Mouse (Mus musculus) natural killer cell, adult 2 months (primary cell): ENCODE measurements around the gene Antxr2.

Experiments used
- DNase-seq, 2 experiments: peaks; one replicate each; pipeline ENCODE4 v3.0.0; 2022; ENCODE audit warnings: low spot score in 2 of 2

Antxr2 gene

DNA sequence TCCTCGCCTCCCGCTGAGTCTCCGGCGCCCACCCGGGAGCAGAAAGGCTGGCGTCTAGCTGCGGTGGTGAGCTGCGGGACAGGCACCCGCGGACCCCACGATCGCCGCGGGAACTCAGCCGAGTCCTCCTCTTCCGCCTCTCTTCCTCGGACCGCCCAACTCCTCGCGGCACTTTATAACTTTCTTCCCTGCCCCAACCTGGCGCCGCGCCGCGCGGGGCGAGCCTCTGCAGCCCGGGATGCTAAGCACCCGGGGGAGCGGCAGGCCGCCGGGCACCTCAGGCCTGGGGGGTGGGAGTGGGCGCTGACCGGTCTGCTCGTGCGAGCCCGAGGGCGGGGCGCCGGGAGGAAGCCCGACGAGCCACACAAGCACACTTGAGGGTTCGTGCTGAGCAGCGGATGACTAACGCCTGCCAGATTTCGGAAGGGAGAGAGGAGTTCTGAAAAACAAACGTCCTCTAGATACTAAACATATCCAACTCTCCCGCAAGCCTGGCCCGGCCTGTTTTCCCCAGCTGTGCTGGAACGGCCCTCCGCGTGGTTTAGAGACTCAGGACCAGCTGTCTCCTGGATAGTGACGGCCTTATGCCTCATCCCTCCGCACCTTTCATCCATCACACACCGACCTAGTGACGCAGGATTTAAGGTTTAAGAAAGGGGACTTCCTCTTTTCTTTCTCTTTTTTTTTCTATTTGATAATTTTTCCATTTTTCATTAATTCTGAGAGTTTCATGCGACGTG lies at the start of gene Antxr2:
Gene Antxr2 (minus strand): TSS at position 142 of the 740 bp plus-strand sequence.
- DNase-seq: peak; percentile 58 to 68

DNA sequence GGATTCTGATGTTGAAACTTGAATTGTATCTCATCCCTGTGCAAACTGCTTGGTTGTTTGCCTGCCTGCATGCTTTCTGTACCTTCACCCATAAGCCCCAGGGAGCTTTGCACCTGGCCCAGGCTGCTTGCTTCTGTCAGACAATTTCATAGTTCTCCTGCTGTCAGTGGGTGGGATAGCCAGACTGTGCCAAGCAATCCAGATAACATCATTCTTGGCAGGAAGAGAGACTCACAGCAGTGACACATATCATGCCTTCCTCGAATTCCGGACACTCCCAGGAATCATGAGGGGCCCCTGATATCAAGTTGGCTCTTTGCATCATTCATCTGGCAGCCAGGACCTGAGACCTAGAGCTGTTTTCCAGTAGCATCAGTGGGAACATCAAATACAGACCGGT lies 45.8 kb upstream of the Antxr2 start:
- DNase-seq: no peak

DNA sequence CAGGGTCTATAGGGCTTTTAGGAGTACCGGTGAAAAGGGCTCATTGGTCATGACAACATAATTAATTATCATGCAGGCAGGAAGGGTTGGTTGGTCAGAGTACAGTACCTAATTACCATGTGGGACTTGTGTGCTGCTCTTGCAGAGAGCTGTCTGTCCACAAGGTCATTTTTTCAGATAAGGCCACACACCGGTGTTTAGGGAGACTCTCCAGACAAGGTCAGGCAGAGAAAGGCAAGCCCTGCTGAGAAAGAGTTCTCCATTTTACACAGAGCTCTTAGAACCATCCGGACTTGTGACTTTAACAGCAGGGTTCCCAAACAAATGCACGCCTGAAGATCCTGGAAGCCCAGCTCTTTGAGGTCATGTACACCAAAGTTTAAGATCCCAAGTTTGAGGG lies 38.3 kb upstream of the Antxr2 start:
- DNase-seq: no peak

DNA sequence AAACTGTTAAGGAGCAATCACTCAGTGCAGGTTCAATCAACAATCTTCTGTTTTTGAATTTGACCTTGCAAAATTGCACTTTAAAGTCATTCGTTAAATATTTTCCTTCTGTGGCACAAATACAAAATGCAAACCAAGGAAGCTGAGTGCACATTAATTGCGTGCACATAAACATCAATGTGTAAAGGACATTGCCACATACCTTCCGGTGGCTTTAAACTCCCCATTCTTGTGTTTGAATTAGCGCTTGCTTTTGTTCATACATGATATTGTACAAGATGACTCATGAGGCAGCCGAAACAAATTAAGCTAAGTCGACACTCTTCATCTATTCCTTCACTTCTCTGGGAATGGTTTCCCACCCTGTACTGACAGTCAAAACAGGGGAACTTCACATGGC lies 24.4 kb upstream of the Antxr2 start:
- DNase-seq: no peak

DNA sequence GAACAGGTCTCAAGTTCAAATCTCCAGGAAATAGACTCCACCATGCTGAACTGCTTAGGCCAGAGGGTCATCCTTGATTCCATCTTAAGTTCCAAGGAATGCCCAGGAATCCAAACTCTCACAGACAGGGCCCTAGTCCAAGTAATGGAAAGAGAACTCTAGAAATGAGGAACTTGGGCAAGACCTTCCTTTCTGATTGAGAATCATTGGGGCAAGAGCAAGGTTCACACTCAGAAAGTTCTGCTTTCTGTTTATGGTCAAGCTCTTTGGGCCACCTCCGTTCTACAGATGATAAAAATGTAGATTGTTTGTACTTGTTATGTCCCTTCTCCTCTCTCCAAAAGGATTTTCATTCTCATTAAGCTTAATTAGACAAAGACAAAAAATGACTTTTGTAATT lies 24.0 kb upstream of the Antxr2 start:
- DNase-seq: no peak

DNA sequence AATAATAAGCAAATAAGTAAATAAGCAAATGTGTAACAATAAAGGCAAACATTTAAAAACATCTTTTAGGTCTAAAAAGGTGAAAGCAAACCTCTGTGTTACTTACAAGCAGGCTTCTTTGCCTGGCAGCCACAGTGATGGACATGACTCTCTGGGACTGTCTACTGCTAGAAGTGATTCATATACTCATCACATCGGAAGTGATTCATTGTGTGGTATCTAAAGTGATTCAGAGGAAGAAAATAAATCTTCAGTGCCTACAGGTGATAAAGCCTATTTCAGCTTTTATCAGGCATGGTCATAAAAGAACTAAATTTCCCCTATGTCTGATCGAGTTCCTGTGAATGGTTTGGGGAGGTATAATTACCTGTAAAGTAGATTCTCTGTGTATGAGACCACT lies 4.1 kb upstream of the Antxr2 start:
- DNase-seq: no peak

DNA sequence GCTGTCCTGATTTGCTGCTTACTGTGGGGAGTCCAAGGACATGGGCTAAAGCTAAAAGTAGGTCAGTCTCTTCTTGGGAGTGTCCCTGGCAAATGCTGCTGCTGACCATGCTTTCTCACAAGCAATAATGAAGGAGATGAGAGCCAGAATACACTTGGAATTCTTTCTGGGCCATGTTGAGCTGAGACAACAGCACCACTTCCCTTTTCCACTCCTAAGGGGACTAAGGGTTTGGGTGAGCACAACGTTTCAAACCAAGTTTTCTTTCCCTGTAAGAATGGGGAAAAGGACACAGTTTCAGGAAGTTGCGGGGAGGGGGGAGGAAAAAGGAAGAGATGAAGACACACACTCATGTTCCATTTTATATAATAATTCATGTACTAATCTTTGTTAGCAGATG lies 3.4 kb upstream of the Antxr2 start:
- no peak for DNase-seq

DNA sequence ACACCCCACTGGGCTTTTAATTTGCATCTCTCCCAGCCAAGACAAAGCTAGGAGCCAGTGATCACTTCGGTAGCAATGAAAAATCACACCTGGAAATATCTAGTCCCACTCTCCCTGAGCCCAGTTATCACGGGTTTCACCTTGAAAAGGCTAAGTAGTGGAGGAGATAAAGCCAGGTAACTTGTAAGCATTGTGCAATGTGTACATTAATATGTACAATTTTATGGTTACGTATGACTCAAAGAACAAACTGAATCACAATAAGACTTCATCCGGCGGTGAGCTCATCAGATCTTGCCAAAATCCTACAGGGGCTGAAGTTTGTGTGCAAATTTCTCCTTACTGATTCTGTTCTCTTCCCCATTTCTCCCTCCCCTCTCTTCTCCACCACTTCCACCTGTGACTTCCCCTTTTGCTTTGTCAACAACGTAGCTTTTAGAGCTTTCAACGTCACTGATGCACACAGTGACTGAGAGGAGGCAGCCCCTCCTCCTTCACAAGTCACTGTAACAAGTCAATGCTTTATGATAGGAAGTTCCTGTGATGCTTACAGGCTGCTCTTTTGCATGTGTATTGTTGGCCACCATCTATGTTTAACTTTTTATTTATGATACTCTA lies 2.1 kb upstream of the Antxr2 start:
- peak; percentile 53 to 81 for DNase-seq

DNA sequence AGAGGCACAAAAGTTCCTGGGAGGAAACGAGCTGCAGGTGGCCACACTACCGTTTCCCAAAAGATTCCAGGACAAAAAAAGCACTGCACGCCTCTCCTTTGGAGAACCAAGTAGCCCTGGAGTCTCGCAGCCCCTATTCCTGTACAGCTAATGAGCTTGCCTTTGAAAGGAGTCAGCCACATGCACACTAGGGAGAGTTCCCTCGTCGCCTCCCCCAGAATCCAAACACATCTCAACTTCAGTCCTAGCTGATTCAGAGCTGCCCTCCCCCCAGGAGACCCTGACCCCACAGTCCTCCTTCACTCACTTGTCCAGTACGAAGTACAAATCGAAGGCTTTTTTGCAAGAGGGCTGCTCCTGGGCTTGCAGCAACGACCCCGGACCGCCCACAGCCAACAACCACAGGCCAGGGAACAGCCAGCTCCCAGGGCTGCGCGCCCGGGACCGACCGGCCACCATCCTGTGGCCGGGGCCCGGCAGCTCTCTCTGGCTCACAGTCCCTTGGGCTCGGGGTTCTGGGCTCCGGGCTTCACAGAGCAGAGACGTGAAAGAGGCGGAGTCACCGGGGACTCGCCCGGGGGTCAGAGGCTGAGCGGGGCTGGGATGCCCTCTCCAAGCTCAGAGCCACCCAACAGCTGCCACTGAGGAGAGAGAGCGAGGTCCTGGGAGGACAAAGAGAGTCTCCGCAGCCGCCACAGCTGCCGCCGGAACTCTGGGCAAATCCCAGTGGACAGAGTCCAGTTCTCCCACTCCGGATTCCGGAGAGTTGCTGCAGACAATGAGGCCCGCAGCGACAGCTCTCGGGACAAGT lies 547 bp downstream of the Antxr2 start:
- peak; percentile 34 to 44 for DNase-seq

DNA sequence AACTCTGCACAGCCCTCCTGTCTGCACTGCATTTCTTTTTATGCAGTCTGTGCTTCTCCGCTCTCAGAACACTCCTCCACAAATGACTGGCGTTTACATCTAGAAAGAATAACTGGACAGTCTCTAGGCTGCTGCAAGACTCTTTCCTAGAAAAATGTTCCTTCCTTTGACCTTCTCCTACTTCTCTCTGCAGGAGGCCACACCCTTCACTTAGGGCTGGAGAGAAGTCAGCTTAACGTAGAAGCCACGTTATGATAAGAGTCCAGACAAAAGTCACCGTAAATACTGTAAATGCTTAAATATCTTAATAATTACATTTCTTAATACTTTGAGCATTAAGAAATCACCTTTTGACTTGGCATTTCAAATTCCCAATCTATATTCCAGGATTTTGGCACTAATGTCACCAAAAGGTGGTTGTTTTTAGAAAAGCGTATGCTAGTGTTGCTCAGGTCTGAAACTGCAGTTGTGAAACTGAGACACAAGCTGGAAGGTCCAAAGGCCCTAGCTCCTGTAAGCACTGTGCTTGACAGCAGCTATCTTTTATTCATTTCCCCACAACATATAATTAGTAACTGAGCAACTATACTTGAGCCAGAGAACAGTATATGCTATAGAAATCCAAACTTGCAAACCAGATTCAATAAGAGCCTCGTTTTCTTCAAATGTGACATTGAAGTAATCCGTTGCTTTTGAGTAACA lies 3.0 kb downstream of the Antxr2 start:
- DNase-seq: no peak

DNA sequence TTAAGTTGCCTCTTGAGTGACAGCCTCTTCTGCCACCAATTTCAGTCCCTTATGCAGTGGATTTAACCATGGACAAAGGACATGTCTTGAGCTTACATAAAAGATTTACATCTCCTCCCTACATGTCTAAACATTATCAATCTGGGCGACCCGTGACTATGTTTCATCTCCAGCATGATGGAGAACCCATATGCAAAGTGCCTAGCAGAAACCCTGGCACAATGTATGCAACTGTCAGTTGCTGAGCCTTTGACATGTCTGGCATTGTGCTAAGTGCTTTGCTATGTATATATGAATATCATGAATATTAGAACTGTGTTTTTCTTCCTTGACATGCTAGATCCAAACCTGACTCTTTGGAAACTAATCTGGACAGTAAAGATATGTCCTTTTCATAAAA lies 4.9 kb downstream of the Antxr2 start:
- no peak for DNase-seq

DNA sequence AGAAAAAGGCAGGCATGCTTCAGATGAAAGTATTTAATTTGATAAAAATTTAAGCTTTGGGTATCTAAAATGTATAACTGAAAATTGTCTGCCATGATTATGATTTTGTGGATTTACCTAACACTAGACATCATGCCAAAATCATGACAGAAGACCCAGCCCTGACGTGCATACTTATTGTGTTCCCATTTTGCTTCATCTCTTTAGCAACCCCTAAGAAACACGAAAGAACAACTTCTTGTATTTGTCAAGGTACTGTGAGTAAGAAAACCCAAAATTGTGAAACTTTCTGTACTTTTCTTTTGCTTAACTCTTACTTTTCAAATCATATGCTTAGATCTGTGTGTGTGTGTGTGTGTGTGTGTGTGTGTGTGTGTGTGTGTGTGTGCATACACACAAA lies 6.3 kb downstream of the Antxr2 start:
- no peak for DNase-seq

DNA sequence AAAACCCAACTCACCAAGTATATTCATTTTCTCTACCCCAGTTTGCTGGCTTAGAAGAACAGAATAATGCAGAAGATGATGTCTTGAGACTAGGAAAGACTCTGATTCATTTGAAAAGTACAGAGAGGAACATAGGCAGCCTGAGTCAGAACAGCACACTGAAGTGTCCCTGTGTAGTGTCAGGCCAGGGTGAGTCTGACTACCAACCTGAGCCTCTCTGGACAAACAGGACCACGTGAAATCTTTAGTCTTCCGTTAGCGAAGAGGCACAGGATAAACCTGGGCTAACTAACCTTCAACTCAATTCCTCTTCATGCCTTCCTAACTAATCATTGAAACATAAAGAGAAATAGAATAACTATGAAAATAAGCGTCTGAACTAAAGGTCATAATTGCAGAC lies 9.3 kb downstream of the Antxr2 start:
- no peak for DNase-seq

DNA sequence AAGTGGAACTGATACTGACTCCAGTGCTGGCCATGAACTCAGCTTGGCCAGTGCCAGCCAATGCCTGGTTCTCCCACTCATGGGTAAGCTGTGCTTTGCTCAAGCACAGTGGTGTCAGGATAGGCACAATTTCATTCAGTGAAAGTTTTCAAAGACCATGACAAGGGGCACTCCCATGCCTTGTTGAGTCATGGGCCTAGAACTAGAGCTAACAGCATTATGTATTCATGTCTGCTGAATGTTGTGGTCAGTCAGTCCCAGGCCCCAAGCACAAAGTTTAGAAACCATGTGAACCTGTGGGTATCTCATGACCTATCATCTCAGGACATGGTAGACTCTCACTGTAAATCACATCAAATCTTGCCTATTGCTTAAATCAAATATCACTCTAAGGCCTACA lies 10.2 kb downstream of the Antxr2 start:
- DNase-seq: no peak

DNA sequence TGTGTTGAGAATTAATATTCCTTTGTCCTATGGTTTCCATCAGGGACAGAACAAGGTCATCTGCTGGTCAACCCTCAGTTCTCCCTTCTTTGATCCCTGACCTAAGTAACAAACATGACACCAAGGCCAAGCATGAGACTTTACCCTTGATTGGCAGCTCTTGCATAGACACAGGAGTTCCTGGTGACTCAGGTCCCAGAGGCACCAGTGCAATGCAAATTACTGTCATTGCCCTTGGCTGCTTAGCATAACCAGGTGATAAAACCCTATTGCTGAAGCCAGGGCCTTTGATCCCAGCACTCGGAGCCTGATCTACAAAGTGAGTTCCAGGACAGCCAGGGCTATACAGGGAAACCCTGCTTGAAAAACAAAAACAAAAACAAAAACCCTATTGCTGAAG lies 11.4 kb downstream of the Antxr2 start:
- peak in 1 of 2 experiments; percentile 16 for DNase-seq

DNA sequence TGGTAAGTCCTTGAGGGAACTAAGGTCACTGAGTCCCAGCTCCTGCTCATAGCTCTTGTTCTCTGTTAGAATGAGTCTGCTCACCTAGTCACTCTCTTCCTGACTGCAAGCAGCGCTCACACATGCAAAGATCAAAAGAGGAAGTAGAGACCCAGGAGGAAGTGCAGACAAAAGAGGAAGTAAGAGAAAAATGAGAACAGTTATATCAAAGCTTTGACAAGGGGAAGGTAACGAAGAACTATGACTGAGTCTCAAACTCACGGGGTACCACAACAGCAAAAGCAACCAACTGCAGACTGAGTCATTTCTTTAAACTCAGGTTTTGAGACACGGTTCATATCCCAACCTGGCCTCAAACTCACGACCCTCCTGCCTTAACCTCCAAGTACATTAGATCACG lies 12.7 kb downstream of the Antxr2 start:
- peak; percentile 38 to 70 for DNase-seq

DNA sequence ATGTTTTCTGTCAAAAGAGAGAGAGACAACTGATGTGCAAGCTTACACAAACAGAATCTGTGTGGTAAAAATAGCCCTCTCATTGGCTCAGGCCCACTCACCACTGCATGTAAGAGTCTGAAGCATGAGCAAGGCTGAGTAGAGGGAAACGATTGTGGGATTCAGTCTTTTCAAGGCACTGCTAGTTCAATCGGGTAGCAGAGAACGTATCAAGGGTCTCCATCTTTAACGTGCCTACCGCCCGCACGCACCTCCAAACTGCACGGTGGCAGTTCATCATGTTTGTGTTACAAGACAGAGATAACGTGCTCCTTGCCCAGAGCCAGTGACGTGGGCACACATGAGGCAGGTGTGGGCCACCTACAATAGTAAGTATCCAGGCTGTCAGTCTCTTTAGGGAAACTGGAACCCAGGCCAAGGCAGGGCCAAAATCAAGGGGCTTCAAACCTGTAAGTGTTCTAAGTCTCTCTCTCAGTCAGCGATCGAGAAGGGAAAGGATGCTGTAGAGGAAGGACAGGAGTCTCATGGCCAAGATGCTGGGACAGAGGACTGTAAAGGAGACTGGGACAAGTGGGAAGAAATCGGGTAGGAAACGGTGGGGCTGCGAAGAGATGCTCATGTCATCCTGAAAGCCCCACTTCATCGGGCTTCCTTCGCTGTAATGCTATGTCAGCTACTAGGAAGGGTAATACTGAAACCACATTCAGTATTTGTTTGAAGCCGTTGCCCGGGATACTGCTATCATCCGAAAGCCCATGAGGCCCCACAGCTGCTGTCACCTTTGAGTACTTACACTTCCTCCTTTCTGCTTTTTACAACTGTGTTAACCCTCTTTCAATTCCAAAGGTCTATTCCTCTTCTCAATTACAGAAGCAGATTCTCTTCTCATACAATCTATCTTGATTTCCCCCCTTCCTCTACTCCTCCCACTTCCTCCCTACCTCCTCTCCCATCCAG lies 14.3 kb downstream of the Antxr2 start:
- DNase-seq: peak; percentile 73 to 83

DNA sequence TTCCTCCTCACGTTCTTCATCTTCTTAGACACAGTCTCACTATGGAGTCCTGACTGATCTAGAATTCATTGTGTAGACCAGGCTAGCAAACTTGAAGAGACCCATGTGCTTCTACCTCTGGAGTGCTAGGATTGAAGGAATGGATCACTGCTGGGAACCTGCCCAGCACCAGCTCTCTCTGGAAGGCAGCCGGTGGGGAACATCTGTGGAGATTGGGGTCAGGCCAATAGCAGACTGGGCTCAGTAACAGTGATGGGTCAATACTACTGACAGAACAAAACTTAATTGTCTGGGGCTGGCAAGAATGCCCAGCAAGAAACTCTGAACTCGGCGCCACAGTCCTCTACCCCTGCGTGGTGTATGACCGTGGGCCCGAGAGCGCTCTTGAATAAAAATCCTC lies 25.1 kb downstream of the Antxr2 start:
- DNase-seq: no peak

DNA sequence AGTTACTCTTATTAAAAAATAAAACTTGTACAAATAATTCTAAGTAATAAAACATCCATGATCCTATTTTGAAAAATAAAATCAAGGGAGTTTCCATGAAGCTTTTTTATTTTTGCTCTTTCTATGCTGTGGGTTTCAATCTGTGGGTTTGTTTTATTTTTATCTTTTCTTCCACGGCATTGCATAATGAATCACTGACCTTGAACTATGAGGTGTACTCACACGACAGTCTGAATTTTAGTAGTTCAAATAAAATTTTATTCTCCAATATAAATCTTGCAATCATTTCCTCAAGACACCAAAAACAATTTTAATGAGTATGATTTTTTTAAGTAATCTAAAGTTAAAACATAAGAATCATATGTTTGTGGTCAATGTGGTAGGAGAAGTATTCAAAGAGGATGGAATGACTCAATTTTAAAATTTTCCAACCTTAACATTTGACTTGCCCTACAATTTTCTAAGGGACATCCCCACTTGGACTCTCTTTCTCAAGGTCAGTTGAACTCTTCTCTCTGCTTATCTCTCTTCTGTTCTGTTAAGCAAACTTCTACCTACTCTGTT lies 31.5 kb downstream of the Antxr2 start:
- DNase-seq: no peak

DNA sequence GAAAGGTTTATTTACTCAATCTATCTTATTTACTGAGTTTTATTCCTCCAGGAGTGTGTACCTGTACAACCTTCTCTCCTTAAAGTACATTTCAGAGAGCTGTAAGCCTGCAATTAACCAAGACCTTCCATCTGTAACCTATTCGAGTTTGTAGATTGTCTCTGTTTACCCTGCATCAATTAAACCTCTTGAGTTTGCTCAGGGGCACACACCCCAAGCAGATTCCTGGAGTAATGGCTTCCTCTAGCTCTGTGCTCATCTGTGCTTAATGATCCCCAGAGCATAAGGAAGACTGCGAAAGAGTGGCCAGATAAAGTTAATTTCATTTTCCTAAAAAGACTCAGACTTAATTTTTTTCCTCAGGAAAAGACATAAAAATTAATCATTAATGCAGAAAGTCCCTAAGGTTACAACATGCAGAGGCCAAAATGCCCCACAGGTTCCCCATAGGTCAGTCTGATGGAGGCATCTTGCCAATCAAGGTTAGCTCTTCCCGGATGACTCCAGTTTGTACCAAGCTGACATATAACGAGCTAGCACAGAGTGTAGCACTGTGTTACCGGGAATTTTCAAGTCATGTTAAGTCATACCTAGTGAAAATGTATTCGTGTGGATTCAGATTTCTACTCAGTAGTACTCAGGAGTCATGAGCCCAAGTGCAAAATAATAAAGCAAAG lies 34.2 kb downstream of the Antxr2 start:
- no peak for DNase-seq
